Mouse (Mus musculus) kidney, adult 18-20 months (tissue): ENCODE data around the gene Hist3h2ba.
"Not testable (repeated sequence)": the region's sequence is repeated elsewhere in the genome, so short reads cannot be mapped to it uniquely, and the experiment has no call there.

Experiments
- DNase-seq: peaks from one replicate; pipeline ENCODE4 v3.0.0; 2021

Gene Hist3h2ba

DNA sequence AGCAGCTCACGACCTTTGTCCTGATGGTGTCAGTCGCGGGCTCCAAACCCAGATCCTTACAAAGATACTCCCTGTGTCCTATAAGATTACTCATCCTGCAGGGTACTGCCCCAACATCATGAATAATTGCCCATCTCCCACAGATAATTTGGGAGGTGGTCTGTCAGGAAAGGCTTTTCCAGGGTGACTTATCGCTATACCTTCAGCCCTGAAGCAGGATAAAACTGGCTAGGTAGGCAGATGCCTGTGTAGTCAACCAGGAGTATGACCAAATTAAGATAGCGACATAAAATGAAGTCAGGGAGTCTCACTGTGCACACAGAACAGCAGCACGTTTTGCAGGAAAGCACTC, 9.7 kb upstream of the Hist3h2ba start:
- DNase-seq, result no peak

DNA sequence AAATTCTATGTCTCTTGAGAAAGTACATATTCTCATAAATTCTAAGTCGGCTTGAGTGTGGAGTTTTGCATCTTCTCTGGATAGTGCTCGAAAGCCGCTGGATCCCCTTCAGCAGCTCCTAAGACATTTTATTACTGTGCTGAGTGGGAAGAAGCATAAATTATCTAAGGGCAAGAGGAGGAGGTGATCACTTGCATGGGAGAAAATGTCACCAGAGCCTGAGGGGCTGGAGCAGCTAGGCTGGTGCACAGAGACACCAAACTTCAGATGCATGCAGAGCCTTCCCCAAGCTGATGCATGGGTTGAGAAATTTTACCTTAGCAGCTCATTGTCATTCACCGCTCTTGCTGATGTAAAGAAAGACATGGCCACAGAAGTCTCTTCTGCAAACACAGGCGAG, 4.6 kb upstream of the Hist3h2ba start:
- no peak for DNase-seq

DNA sequence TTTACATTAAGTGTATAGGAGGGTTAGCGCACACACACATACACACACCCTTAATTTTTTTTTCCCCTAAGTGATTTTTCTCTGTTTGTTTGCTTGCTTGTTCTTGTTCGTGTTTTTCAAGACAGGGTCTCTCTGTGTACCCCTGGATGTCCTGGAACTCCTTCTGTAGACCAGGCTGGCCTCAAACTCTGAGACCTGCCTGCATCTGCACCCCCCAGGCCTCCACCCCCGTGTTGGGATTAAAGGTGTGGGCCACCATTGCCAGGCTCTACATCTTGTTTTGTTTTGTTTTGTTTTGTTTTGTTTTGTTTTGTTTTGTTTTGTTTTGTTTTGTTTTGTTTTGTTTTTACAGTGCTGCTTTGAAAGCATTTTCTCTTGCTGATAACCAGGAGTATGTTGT, 1.4 kb upstream of the Hist3h2ba start:
- no peak for DNase-seq

DNA sequence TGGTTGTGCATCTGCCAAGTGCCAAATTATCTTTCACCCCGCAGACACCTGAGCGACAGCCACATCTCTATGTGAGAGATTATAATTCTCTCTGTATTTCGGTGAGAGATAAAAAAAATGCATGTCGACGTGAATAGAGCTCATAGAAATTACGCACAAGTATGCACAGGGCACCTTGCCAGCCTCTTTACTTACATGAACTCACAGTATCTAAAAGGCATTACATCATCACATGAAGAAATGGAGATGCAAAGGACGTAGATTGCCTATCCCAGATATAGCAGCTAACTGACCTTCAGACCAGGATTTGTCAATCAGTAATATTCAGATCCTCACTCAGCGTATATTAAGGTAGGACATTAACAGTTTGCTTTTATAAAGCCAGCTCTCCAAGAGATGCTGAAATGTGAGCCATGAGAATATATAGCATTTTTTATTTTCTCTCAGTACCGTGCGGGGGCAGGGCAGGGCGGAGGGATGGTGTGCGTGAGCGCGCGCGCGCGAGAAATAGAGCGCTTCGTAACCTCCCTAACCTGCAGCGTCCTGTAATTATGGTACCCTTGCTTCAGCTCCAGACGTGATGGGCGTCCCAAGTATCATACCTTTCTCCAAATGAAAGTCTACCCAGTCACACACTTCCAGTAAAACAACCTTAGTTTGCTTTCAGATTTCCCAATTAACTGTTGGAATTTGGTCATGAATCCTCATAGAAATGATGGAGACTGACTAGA, 757 bp upstream of the Hist3h2ba start:
- DNase-seq, result no peak

DNA sequence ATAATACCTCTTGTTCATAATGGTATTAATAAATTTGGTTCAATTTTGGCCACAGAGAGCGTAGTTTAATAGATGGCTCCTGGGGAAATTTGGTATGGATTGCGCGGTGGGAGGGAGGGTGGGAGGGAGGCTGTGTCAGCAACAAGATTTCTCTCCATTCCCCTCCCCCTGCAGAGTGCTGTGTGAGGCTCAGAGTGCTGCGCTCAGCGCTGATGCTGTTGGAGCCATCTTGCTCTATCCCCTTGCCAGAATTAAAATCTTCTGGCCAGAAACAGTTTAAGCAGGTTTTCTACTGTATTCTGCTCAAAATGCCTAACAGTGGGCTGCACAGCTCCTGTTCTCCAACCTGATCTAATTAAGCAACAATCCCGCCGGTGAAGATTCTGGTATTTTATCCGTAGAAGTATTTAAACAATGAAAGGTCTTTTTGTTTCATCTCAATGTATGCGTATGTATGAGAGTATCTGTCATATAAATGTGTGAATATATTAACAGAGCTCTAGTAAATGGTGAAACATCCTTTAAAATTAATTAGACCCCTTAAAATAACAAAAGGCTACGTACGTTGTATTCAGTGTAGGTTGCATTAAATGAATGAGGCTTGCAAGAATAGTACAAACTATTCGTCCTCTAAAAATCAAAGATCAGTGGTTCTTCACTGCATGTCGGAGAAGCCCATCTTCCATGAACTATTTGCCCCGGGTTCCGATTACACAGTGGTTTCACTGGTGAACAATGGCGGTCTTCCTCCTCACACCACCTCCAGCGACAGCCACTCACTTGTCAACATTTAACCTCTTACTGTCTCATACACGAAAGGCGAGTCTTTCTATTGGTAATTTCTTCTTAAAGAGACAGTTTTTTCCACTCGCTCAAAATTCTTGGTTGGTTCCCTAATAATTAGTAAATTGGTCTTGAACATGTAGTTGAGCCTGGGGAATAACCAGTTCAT, 1.0 kb downstream of the Hist3h2ba start:
- DNase-seq, result no peak

DNA sequence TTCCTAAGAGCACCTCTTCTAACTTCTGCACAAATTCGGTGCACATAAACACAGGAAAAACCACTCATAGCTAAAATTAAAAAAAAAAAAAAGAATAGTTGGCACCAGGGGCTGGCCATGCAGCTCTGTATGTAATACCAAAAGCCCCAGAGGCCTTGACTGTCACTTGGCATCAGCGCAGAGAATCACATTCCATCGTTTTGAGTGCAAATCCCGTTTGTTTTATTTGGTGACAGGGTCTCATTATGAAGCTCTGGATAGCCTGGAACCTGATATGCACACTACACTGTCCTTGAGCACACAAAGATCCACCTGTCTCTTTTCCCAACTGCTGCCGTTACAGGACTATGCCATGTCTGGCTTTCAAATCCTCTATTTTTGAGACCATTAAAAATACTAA, 2.5 kb downstream of the Hist3h2ba start:
- DNase-seq, result no peak

DNA sequence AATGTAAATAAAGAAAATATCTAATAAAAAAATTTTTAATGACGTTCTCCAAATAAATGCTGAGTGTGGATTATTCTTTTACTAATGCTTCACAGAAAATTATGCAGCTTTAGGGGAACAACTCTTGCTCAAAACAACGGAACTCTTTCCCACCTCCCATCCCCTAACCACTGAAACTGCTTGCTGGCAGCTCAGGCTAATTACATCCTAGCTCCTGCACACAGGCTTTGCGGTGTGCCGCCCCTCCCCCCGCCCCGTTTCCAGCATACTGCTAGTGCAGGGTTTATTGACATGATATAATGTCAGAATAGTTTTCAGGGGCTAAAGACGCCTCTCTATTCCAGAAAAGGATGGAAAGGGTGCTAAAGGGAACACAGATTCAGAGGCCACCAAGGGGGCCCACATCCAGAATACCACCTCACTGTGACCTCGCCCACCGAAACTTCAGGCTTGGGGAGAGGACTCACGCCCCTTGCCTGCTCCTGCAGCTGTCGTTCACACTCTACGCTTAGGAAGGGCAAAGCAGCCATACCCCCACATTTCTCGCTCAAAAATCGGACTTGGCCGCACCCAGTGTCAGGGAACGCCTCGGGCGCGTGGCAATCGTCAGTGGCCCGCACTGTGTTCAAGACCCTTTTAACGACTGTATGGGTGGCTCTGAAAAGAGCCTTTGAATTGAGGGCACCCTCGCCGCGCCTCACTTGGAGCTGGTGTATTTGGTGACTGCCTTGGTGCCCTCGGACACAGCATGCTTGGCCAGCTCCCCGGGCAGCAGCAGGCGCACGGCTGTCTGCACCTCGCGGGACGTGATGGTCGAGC, 4.8 kb downstream of the Hist3h2ba start:
- DNase-seq, result no peak

DNA sequence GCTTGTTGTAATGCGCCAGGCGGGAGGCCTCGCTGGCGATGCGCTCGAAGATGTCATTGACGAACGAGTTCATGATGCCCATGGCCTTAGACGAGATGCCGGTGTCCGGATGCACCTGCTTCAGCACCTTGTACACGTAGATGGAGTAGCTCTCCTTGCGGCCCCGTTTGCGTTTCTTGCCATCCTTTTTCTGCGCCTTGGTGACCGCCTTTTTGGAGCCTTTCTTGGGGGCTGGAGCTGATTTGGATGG, 5.4 kb downstream of the Hist3h2ba start:
- DNase-seq, result not testable (repeated sequence)

DNA sequence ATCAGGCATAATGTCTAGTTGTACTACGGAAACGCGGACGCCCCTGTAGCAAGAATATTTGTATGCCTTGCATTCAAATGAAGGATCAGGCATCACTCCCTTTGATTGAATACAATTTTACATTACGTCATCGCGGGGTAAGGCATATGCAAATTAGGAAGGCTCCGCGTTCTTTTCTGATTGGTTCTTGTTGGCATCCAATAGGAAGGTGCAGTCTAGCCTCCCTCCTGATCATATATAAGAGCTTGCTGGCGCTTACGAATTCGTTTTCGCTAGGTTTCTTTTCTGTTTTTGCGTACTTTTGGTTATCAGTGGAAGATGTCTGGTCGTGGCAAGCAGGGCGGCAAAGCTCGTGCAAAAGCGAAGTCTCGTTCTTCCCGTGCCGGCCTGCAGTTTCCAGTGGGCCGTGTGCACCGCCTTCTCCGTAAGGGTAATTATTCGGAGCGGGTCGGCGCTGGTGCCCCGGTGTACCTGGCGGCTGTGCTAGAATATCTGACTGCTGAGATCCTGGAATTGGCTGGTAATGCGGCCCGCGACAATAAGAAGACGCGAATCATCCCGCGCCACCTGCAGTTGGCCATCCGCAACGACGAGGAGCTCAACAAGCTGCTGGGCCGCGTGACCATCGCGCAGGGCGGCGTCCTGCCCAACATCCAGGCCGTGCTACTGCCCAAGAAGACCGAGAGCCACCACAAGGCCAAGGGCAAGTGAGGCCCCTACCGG, 5.9 kb downstream of the Hist3h2ba start, which contains the start of the genes Hist3h2a and Trim17:
Gene Hist3h2a (plus strand): TSS at position 266 of the 723 bp plus-strand sequence.
Gene Trim17 (plus strand): TSS at position 266 of the 723 bp plus-strand sequence.
- DNase-seq, result peak; percentile 86

DNA sequence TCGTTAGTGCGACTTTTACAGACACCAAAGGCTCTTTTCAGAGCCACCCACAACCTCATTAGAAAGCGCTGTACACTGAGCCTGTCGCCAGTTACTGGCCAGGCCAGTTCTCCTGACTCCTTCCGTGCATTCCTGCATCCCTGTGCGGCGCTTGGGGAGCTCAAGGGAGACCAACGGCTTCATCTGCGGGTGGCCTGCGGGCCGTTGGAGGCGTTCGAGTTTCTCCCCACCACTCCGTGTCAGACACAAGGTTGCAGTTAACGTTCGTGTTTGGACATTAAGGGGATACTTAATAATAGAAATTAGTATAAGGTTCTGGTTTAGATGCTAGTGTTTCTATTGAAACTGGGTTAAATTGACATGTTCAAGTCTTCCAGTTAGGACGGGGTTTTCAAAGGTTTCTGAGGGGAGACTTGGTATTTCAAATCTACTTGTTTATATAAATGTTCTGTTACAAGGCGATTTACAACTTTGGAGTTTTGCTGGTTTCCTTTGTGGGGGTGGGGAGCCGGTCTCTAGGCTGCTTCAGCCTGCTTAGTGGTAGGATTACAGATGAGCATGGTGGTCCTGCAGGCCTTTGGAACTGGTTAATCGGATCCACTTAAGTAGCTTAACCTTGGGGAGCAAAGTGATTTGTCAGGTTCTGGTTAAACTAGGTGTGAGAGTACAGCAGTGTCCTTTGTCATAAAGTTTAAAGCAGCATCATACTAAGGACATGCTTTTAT, 6.6 kb downstream of the Hist3h2ba start:
- no peak for DNase-seq

DNA sequence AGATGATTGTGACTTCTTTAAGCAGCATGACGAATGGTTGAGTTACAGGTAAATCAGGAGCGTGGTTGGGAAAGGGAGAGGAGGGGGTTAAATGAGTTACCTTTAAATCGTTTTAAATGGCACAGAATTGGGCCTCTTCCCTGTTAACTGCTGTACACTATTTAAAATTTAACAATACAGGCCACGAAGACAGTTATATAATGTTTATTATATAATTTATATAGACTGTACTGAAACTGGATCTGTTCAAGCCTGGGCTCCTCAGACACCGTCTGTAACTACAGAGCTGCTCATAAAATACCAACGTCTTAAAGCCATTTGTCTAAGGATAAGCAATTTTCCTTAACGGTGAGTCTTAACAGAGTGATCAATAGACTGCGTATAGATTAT, 7.1 kb downstream of the Hist3h2ba start:
- no peak for DNase-seq

DNA sequence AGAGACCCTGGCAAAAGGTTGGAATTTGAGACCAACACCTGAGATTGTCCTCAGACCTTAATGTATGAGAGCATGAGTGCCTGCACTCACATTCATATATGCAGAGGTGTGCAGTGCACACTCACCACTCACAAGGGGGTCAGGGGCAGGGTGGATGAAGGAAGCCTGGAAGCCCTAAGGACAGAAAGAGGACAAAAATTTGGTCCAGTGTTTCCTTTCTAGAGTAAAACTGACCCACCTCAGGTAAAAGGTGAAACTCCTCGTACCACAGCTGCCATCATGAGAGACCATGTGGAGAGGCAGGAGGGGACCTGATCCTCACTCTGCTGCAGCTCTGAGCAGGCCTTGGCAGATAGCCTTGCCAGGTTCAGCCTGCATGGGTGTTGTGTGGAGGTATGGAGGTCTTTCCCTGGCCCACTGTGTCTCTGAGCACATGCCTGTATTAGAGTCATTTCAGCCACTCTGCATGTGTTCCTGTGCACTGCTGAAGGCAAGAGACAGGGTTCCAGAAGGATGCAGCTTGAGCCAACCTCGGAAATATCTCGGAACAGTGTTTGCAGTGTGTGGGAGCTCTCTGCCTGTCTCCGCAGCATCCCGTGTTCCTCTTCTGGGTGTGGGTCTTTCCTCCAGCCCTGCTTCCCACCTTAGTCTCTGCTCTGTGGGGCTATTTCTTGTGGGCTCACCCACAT, 8.7 kb downstream of the Hist3h2ba start:
- no peak for DNase-seq

DNA sequence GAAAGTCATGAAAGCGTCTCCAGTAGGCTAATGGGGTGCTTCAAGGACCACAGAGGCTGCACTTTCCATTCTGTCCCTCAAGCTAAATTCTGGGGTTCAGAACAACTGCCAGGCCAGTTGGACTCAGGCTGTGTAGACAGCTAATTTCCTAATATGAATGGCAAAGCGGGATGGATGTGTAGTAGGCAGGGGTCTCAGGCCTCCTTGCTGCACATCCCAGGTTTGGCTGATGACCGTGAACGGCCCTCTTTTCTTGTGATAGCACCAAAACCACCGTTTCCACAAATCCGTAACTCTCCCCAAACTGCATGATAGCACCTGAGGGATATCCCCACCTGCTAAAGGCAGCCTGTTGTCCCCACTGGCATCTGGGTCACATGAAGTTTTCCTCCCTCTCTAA, 9.8 kb downstream of the Hist3h2ba start:
- DNase-seq, result no peak

DNA sequence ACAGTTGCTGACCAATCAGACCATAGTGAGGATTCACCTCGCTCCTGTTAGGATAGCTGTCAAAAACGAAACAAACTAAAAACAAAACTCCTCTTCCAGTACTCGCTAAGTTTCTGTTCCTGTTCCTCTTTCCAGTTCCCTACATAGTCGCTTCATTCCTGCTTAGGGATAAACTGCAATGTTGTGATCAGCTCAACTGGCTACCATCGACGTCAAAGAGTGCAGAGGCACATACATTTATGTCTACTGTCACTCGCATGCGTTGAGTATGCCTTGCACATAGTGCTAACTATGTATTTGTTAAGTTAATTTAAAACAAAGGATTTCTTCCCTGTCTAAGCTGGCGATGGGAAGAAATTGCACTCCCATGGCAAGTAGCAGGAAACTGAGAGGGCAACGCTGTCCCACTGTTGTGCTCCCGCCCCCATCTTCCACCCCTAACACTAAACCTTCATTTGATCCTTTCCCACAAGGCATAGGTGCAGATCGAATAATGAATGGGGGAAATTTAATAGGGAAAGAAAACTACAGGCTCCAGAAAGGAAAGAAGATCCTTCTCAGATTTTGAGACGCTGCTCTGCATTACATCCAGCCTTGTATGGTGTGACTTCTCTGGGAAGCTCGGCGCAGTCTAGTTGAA, 10.6 kb downstream of the Hist3h2ba start:
- no peak for DNase-seq

DNA sequence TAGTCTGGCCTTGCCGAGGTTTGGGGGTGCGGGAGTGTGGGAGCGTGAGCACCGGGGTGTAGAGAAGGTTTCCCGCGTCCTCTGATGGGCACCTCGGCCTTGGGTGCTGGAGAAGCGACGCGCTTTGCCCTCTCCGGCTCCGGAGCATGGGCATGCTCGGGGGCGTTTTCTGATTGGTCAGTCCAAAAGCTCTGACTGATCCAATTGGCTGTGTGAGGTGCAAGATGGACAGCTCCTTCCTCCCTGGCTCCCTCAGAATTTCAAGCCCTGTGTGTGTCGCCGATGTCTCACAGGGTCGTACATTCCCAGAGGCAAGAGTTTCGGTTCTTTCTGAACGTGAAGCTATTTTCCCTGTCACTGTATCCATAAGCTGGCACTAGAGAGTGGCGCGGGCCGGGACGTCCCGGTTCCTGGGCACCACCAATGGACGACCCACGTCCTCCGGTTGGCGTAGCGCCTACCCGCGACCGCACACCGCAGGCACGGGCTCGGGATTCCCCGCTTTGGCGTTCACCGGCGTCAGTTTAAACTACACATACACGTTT, 11.3 kb downstream of the Hist3h2ba start:
- DNase-seq, result peak; percentile 80

DNA sequence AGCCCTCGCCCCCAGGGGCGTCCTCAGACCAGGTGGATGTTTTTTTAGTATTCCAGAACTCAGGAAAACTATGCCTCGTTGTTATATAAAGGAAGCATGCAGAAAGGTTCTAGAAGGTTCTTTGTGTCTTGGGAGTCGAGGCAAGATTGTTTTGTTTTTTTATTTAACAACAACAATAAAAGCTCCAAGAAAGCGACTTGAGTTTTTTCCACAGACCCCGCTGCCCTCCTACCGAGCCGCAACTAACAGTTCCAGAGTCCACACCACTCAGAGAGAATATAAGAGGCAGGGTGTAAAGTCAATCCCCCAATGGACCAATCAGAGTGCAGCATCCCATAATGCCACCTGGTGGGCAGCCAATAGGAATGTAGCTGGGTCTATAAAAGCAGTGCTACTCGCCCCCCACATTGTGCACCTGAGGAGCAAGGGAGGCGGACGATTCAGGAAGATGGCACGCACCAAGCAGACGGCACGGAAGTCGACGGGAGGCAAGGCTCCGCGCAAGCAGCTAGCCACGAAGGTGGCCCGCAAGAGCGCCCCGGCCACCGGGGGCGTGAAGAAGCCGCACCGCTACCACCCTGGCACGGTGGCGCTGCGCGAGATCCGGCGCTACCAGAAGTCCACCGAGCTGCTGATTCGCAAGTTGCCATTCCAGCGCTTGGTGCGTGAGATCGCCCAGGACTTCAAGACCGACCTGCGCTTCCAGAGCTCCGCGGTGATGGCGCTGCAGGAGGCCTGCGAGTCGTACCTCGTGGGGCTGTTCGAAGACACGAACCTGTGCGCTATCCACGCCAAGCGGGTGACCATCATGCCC, 12.9 kb downstream of the Hist3h2ba start:
- DNase-seq, result no peak

DNA sequence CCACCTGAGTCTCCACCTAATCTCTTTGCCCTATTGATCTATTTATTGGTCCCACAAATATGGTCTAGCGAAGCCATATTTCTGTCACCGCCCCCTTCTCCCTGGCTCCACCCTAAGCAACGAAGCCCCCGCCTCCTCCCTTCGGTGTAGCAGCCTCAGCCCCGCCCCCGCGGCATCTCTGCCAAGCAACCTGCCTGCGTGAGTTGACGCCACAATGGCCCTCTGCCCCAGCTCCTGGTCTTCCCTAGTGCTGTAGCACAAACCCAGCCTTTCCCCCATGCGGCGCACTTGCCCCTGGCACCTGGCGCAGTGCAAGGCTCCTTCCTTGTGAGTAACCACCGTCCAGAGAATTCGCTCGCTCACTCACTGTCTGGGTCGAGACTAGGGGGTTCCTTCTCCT, 14.8 kb downstream of the Hist3h2ba start:
- peak; percentile 59 for DNase-seq

DNA sequence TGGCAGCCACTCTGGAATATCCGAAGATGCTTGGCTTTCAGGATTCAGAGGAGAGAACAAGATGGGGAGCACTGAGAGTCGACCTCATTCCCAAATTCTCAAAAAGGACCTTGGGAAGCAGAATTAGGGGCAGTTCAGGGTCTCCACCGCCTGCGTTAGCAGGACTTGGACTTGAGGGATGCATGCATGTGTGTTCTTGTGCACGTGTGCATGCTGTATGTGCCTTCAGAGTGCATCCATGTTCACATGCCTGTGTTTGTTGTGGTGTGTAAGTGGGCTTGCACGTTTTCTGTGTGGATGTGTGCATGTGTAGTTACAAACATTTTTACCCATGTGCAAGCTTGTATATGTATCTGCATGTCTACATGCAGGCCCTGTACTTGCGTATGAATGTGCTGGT, 15.5 kb downstream of the Hist3h2ba start:
- no peak for DNase-seq

DNA sequence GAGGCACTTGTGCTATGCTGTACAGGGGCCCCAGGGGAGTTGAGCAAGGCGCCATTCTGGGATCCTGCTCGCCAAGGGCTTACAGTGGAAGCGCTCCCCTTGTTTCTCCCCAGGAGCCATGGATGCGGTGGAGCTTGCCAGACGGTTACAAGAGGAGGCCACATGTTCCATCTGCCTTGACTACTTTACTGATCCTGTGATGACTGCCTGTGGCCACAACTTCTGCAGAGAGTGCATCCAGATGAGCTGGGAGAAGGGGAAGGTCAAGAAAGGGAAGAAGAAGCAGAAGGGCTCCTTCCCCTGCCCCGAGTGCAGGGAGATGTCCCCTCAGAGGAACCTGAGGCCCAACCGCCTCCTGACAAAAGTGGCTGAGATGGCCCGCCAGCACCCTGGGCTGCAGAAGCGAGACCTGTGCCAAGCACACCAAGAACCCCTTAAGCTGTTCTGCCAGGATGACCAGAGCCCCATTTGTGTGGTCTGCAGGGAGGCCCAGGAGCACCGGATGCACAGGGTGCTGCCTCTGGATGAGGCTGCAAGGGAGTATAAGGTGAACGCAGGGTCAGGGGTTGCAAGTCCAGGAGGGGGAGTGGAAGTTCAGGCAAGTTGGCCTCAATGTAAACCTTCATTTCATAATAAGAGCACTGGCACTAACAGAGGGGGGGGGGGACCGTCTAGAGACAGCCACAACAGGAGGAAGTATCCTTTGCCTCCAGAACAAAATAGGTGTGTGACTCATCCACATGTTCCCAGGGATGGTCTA, 16.5 kb downstream of the Hist3h2ba start:
- DNase-seq, result no peak
